Mouse (Mus musculus): ENCODE data around the gene Irf6.

GRCm38 (mm10) chr1:193130456-193130825 is 22.5 kb upstream of the Irf6 start:
- TF ChIP-seq POLR2A (IDR thresholded peaks at IDR 0.05; ENCODE audit: borderline replicate concordance, extremely low read depth, insufficient read depth, insufficient read length, poor library complexity, severe bottlenecking), result no peak
- TF ChIP-seq CTCF (IDR thresholded peaks at IDR 0.05; ENCODE audit: borderline replicate concordance, extremely low read depth, insufficient read depth, insufficient read length), result no peak

Measured in brain, embryonic 14.5 days (tissue).